Mouse (Mus musculus) intestine, postnatal 0 days (tissue): ENCODE measurements around the gene Tnfsfm13. TPM values are rescaled to one million over a fixed set of nuclear protein-coding genes. Genes with fewer than 3 reads are reported as not detected.
A peak's percentile ranks its signal among the peaks of the same experiment; 100 is the strongest.

ENCODE experiments used
- ATAC-seq: fragments of 200-750 bp; cut with Nextera tagmentation; 2 replicates; pipeline ENCODE4 v1.8.0; 2017; ENCODE audit warnings: mild to moderate bottlenecking, moderate TSS enrichment, moderate library complexity
- H3K27ac ChIP-seq: fragments of 300-500 bp; sonication (generic); 2 replicates; pipeline ENCODE4 v1.5.1; 2014; ENCODE audit warnings: mild to moderate bottlenecking, low read depth, low read length, moderate library complexity
- H3K27me3 ChIP-seq: fragments of 300-500 bp; sonication (generic); replicated peaks from 2 replicates; pipeline ENCODE4 v1.6.1; 2014; ENCODE audit warnings: low read length, mixed read lengths; ENCODE audit not compliant: control insufficient read depth, insufficient read depth
- H3K36me3 ChIP-seq: fragments of 300-500 bp; sonication (generic); 2 replicates; pipeline ENCODE4 v1.6.1; 2014; ENCODE audit warnings: mild to moderate bottlenecking, moderate library complexity; ENCODE audit not compliant: control insufficient read depth, insufficient read depth
- H3K4me1 ChIP-seq: fragments of 300-500 bp; sonication (generic); replicated peaks from 2 replicates; pipeline ENCODE4 v1.6.1; 2014; ENCODE audit warnings: antibody characterized with exemption, low read length, mixed read lengths; ENCODE audit not compliant: control insufficient read depth, insufficient read depth
- H3K4me2 ChIP-seq: fragments of 300-500 bp; sonication (generic); replicated peaks from 2 replicates; pipeline ENCODE4 v1.6.1; 2014; ENCODE audit warnings: low read depth, mild to moderate bottlenecking, moderate library complexity
- H3K4me3 ChIP-seq: fragments of 300-500 bp; sonication (generic); 2 replicates; pipeline ENCODE4 v1.5.1; 2014; ENCODE audit warnings: low read depth, low read length
- H3K9ac ChIP-seq: fragments of 300-500 bp; sonication (generic); 2 replicates; pipeline ENCODE4 v1.6.1; 2014; ENCODE audit warnings: mild to moderate bottlenecking, low read depth, low read length
- H3K9me3 ChIP-seq: fragments of 300-500 bp; sonication (generic); 2 replicates; pipeline ENCODE4 v1.6.1; 2016; ENCODE audit warnings: mixed run types; ENCODE audit not compliant: control insufficient read depth
- CTCF ChIP-seq: sonication (generic); IDR thresholded peaks from 2 replicates; pipeline ENCODE4 v1.5.1; 2016; ENCODE audit warnings: low read depth, mild to moderate bottlenecking, control low read depth, antibody characterized with exemption, moderate library complexity
- WGBS: fragments of 180-500 bp; shearing (Covaris S2); extraction: QIAGEN DNeasy Blood & Tissue Kit; methylation state at CpG from one replicate; pipeline ENCODE4 v1.1.7; 2014; 5-methylcytosine and 5-hydroxymethylcytosine counted together
- polyA plus RNA-seq: library from polyadenylated mRNA; unstranded; fragments of >200 nt; fragmentation: Nextera tagmentation; extraction: Ambion mirVana; gene quantifications from 2 replicates; pipeline ENCODE4 v1.2.1, GENCODE M21; 2015

The Tnfsfm13 gene
- polyA plus RNA-seq, 1 experiment from 2014 or later, result 4.8 TPM

DNA sequence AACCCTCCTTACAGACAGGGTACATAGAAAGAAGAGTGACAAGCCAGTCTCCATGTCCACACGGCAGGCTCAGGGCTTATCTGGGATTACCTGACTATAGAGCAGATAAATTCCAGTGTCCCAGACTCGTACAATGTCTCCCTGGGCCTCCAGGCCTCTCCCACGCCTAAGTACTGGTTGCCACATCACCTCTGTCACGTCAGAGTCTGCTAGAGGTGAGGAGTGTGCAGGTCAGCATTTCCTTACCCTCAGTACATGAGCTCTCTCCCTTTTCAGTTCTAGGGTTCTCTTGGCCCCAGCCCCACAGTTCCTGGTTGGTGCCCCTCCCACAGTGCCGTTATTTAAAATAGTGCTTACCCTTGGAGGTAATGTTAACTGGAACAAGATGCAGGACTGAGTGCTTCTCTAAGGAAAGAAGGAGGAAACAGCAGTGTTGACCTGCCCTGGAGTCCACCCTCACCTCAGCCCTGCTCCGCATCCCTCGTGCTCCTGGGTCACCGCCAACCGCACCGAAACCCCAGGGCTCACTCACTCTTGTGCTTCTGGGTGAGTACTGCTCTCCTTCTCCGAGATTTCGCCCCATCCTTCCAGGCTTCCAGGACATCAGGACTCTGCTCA is 11.7 kb downstream of the Tnfsfm13 start:
- Histone ChIP-seq H3K9me3 (no peaks in the 10 kb centered on the region), H3K4me3 (peak overlapping the region; percentile 26), H3K4me1 (peaks cover 12% of the 10 kb centered on the region), H3K27me3 (no peaks in the 10 kb centered on the region), H3K27ac (peak overlapping the region; percentile 89), H3K9ac (peak overlapping the region; percentile 31; the same call in 1 of the 2 replicates), H3K36me3 (no peaks in the 10 kb centered on the region; the same call in 1 of the 2 replicates), H3K4me2 (peak overlapping the region; percentile 62)
- WGBS, result 65% methylated on average over 12 of the region's 12 CpGs
- peak; percentile 67 for ATAC-seq
- TF ChIP-seq CTCF, result no peak

DNA sequence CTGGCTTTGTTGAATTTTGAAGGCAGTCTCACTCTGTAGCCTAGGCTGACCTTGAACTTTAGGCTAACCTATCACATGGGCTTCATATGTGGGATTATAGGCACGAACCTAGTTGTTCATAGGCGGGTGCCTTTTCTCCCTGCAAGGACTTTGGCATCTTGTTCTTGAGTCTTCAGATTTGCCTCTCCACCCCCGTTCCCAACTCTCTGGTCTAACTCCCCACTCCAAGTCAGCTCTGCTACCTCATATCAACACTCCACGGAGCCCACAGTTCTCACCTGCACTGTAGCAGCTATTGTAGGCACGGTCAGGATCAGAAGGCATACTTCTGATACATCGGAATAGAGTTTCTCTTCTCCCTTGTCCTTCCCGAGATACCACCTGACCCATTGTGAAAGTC is 12.3 kb downstream of the Tnfsfm13 start:
- H3K9ac ChIP-seq, result no peak overlapping the region

DNA sequence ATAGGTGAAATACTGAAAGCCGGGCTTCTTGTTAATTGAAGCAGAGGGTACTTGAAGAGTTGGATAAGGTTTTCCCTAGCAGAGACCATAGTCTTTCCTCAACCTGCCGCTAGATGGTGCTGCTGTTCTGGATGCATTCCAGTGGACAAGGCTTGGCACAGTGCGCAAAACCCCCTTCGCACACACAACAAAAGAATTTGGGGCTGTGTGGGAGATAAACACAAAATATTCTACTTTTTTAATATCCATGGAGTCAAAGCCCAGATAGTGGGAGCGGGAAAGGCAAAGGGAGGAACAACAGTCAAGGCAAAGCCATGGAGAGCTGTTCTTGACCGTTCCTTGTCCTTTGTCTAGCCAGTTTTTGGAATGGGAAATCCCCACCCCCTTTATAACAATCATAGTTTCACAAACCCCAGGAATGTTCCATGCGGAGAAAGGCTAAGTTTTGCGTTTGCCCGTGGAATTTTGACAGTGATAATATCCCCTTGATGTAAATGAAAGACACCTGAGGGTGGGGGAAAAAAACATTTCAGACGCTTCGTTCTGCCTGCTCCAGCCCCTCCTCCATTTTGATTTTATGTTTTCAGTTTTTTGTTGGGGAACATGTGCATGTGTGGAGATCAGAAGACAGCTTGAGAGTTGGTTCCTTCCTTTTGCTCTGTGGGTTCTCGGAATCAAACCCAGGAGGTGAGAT is 12.9 kb downstream of the Tnfsfm13 start:
- peak; percentile 97 for TF ChIP-seq CTCF
- peaks cover 12% of the 10 kb centered on the region for H3K4me1 ChIP-seq
- no peak overlapping the region for H3K9ac ChIP-seq
- no peak for ATAC-seq
- H3K36me3 ChIP-seq, result peaks cover 7% of the 10 kb centered on the region
- H3K9me3 ChIP-seq, result no peaks in the 10 kb centered on the region
- H3K27me3 ChIP-seq, result no peaks in the 10 kb centered on the region
- peak overlapping the region; percentile 89 for H3K27ac ChIP-seq
- 23% methylated on average over 12 of the region's 12 CpGs for WGBS
- H3K4me2 ChIP-seq, result peak overlapping the region; percentile 82
- no peak overlapping the region for H3K4me3 ChIP-seq

More for the DNA sequence above, 12.3 kb downstream of the Tnfsfm13 start:
- Histone ChIP-seq H3K9me3 (no peaks in the 10 kb centered on the region), H3K27ac (peak overlapping the region; percentile 89), H3K36me3 (peaks cover 2% of the 10 kb centered on the region), H3K4me1 (peaks cover 12% of the 10 kb centered on the region), H3K4me3 (no peak overlapping the region), H3K27me3 (no peaks in the 10 kb centered on the region), H3K4me2 (peak overlapping the region; percentile 9)
- ATAC-seq, result no peak
- 55% methylated on average over 7 of the region's 7 CpGs for WGBS
- TF ChIP-seq CTCF, result no peak

DNA sequence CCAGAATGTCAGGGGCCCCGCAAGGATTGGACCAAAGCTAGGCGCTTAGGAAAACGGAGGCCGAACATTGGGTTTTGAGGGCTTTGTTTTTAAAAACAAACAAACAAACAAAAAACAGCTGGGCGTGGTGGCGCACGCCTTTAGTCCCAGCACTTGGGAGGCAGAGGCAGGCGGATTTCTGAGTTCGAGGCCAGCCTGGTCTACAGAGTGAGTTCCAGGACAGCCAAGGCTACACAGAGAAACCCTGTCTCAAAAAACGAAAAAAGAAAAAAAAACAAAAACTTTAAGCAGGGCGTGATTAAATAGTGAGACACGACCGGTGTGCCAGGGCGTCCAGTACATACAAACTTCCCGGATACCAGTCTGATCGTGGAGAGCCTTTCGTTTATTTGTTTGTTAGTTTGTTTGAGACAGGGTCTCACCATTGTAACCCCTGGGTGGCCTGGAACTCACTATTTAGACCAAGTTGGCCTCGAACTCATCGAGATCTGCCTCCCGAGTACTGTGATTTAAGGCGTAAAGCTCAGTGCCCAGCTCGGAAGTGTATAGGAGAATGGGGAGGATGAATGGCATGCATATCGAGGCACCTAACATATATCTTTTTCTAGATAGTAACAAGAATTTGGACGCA is 13.6 kb downstream of the Tnfsfm13 start:
- peaks cover 14% of the 10 kb centered on the region for H3K36me3 ChIP-seq
- no peaks in the 10 kb centered on the region for H3K27me3 ChIP-seq
- H3K4me2 ChIP-seq, result peak overlapping the region; percentile 82
- WGBS, result 19% methylated on average over 24 of the region's 24 CpGs
- H3K4me1 ChIP-seq, result peaks cover 12% of the 10 kb centered on the region
- ATAC-seq, result no peak
- H3K9ac ChIP-seq, result peak overlapping the region; percentile 37; the same call in 1 of the 2 replicates
- H3K9me3 ChIP-seq, result no peaks in the 10 kb centered on the region
- H3K4me3 ChIP-seq, result peak overlapping the region; percentile 92
- peak overlapping the region; percentile 91 for H3K27ac ChIP-seq
- no peak for TF ChIP-seq CTCF

DNA sequence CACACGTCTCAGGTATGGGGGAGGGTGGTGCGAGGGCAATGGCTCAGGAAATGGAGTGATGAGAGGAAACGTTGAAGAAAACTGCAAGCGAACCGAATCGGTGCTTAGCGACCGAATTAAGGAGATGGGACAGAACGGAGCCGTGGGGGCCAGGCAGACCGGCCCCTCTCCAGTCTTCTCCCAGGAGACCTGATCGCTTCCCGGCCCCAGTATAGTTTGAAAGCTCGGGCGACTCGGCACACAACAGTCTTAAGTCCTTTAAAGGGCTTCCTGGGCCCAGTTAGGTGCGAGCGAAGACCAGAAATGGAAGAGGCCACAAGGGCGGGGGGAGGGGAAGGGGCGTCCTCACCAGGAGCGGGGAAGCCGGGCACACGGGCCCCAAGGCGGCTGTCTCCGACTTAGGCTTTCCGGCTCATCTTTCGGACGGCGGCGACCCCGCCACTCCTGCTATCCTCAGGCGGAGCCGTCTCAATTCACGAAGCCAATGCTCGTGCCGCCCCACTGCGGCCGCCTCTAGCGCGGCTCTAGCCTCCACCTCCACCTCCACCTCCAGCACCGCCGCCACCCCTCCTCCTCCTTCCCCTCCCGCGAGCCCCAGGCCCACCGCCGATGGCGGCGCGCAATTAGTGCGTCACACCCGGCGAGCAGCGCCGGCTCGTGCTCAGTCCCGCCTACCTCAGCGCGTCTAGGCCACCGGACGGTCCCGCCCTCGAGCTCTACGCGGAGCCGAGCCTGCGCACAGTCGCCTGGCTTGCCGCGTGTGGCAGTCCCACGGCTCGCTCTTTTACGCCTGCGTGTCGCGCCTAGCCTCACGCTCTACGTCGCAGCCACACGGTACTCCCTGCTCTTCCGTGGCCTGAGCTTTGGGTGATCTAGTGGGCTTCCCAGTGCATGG is 14.3 kb downstream of the Tnfsfm13 start, which contains the start of gene Senp3:
TSS of gene Senp3 (minus strand) at position 771 of the 895 bp plus-strand sequence.
- no peaks in the 10 kb centered on the region for H3K9me3 ChIP-seq
- ATAC-seq, result peak; percentile 88
- peak within 1 kb of the TSS; percentile 82 for H3K4me2 ChIP-seq
- H3K27ac ChIP-seq, result peak within 1 kb of the TSS; percentile 91
- no peaks in the 10 kb centered on the region for H3K27me3 ChIP-seq
- H3K4me1 ChIP-seq, result peaks cover 12% of the 10 kb centered on the region
- H3K36me3 ChIP-seq, result peaks cover 22% of the 10 kb centered on the region
- peak within 1 kb of the TSS; percentile 92 for H3K4me3 ChIP-seq
- peak within 1 kb of the TSS; percentile 82 for H3K9ac ChIP-seq
- no peak for TF ChIP-seq CTCF
- WGBS, result under 1% methylated on average over 77 of the region's 80 CpGs
